Mouse (Mus musculus) heart, adult 11 months (tissue): ENCODE measurements around the gene Coa7.
"Not testable (repeated sequence)": the region's sequence is repeated elsewhere in the genome, so short reads cannot be mapped to it uniquely, and the experiment has no call there.

Experiments used
- DNase-seq: peaks from one replicate; pipeline ENCODE4 v3.0.0; 2022

The Coa7 gene

DNA sequence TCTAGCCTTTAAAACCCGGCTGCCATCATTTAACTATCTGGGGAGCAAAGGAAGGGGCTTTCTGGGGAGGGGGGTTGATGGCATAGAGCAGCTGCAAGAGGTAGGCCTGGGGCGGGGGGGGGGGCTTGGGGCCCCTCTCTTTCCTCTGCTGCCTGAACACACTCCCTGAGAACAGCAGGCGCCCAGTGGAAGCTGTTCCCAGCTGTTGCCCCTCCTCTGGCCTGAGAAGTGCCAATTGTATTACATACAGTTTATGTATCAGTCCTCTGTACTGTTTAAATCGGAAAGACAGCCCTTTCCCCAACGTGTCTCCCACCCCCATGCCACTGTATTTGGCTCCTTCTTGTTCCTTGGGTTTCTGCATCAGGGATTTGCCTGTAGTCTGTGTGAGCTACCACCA, 17.9 kb downstream of the Coa7 start:
- DNase-seq = no peak

- peak; percentile 95 for DNase-seq
Measured at GRCm38 (mm10) chr4:108347111-108347510, 19.2 kb downstream of the Coa7 start.

DNA sequence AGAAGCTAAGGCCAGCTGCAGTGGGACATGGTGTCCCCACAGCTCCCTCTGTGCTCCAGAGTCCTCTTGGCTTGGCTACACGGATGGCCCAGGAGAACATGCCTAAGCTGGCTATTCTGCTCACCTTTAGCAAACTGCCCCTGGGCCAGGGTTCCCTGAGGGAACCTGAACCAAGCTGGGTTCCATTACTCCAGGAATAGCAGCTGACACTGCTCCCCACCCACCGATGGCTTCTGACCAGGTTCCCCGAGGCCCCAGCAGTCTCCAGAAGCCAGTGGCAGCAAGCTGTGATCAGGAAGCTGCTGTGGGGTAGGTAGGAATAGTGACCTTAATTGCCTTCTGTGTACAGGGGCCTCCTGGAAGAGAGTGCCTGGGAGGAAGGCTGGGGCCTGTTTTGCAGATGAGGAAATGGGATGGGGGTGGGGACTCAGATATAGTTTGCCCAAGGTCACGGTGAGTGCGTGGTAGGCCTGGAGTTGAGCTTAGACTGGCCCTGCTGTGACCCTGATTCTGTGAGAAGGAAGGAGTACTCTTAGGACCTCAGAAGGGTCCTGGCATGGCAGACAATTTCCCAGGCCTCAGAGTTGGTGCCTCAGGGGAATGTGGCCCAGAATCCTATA, 20.4 kb downstream of the Coa7 start:
- DNase-seq = peak; percentile 95

DNA sequence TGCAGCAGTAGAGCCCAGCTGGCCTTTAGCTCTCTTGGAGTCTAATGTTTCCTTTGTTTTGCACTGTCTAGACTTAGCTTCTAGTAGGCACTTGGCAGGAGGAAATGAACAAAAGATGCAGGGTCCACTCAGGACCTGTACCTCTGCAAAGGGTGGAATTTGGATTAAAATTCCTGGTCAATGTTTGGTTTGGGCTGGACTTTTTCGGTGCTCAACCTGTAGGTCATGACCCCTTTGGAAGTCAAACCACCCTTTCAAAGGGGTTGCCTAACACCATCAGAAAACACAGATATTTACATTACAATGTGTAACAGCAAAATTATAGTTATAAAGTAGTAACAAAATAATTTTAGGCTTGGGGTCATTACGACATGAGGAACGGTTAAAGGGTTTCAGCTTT, 21.1 kb downstream of the Coa7 start:
- DNase-seq = no peak

GRCm38 (mm10) chr4:108349836-108350547, 22.1 kb downstream of the Coa7 start:
- DNase-seq = no peak

- DNase-seq = peak; percentile 95
Measured at GRCm38 (mm10) chr4:108350819-108351218, 22.9 kb downstream of the Coa7 start.

GRCm38 (mm10) chr4:108353591-108353990, 25.7 kb downstream of the Coa7 start:
- not testable (repeated sequence) for DNase-seq

DNA sequence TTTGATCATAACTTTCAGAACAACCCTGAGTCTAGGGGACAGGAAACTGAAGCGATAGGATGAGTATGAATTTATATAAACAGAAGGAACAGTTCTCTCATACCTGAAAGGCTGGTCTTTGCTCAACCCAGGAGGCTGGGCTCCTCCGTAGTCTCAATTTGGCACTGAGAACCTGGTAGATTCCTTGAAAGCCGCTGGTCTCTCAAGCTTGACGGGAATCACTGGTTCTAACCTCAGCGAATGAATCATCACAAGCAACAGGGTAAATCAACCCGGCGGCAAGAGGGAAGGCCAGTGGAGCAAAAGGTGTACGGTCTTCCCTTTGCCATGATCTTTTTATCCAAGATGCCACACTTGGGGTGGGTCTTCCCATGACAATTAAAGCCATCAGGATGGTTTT, 29.5 kb downstream of the Coa7 start:
- DNase-seq = no peak

DNA sequence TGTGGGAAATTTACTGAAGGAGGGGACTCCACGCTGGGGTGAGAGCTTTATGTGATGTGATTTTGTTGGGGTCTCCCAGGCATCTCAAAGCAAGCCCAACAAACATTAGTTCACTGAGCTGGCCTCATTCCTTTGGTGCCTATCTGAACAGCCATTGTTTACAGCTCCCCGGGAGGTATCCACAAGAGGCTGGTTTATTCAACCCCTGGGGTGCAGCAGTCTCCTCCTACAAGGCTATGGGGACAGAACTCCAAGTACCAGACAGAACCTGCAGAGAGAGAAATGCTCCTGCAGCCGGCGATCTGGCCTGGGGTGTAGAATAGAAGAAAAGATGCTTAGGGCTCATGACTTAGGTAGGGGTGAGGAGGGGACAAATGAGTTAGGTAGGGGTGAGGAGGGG, 30.6 kb downstream of the Coa7 start:
- DNase-seq = no peak

- peak; percentile 93 for DNase-seq
Measured at GRCm38 (mm10) chr4:108360136-108361055, 32.5 kb downstream of the Coa7 start.

GRCm38 (mm10) chr4:108362321-108363261, 34.7 kb downstream of the Coa7 start:
- no peak for DNase-seq

DNA sequence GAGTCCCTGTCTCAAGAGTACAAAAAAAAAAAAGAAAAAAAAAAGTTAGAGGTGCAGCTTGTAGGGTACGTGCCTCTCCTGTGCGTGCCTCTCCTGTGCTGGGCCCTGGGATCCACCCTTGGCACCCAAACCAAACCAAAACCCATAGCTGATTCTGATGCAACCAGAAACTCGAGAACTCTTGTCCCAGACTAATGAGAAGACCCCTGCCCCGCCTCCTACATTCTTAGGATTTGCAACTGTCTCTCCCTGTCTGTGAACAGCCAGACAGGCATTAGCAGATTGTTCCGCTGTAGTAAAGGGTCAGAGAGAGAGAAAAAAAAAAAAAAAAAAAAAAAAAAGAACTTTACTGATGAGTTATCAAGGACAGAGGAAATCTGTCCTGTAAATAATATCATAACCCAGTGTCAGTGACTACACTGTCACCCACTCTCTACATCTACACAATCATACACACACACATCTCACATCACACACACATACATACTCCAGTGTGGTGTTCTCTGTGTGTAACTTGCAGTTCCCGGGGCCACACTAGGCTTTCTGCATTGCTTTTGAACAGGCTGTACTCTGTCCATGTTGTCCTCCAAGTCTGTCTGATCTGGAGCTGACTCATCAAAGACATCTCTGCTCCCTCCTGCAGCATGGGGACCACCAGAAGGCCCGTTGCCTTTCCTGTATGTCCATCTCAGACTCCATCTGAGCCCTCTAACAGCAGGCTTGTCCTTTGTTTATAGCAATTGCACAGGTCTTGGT, 35.6 kb downstream of the Coa7 start:
- DNase-seq = no peak

GRCm38 (mm10) chr4:108364111-108364476, 36.2 kb downstream of the Coa7 start:
- peak; percentile 96 for DNase-seq

DNA sequence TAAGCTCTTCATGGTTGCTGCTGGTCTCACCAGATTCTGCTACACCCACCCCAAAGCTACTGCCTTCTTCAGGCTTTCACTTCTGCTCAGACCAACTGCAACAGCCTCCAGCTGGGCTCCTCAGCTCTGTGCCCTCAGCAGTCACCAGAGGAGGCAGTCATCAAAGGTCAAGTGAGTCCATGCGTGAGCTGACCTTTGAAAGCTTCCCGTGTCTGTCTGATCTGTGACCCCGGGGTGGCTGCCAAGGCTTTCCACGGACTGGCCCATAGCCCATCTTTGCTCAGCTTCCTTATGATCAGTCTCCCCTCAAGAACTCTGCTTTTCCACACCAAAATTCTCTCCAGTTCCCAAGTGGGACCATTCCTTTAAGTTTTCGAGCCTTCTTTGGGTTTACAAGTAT, 41.3 kb downstream of the Coa7 start:
- peak; percentile 92 for DNase-seq

- no peak for DNase-seq
Measured at GRCm38 (mm10) chr4:108370409-108370808, 42.5 kb downstream of the Coa7 start.

DNA sequence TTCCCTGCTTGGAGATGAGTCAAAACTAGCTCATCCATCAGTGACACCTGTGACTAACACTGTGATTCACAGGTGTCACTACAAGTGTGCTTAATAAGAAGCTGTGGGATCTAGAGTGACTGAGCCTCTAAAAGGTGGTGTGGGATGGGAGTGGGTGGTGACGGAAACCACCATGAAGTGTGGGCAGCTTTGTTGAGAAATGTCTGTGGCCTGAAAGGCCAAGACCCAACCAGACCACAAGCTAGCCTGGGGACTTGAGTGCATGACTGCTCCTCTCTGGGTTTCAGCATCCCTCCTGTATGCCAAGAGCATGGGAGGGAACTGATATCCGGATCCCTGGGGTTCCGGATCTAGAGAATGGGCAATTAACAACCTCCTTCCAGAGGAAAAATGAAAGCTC, 43.5 kb downstream of the Coa7 start:
- no peak for DNase-seq

DNA sequence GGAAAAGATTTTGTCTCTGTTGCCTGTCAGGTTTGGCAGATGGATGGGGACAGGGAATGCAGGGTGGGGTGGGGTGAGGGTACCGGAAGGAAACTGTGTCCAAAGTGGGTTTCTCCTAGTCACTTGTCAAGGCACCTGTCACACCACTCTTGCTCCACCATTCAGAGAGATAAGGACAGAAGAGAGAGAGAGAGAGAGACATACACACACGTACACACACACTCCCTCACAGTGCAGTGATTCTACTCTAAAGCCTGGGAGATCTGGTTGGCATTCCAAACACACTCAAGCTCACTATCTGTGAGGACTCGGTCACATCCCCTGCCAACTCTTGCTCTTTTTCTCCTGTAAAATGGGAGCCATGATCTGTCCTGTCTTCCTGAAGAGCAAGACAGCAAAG, 44.2 kb downstream of the Coa7 start:
- no peak for DNase-seq

DNA sequence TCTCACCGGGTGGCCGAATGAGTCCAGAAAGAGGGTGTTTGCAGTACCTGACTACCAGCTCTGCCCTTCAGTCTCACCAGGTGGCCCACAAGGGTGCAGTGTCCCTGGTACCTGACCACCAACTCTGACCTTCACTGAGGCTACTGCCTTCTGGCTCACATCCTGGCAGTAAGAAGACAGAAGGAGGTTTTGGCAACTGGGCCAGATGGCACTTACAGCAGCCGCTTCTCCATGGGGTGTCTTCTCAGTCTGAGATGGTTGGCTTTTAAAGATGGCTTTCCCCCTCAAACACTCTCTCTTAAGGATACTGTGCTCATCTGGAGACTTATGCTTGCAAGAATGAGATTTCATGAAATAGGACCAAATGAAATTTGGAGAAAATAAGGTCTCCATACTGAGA, 51.5 kb downstream of the Coa7 start:
- DNase-seq = no peak

DNA sequence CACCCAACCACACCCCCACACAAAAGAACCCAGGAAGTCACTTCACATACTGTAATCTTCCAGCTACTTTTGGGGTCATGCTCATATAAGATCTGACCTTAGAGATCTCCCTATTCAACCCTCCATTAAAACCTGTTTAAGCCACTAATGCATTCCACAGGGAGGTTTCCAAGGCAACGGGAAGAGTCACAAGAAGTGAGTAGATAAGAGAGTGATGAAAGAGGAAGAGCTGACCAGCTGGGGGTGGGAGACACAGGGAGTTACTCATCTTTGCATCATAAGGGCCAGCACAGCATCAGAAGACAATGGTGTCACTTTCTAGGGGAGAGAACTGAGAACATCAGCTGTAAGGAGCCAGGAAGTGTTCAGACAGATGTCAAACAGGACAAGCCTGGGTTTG, 52.2 kb downstream of the Coa7 start:
- DNase-seq = no peak

DNA sequence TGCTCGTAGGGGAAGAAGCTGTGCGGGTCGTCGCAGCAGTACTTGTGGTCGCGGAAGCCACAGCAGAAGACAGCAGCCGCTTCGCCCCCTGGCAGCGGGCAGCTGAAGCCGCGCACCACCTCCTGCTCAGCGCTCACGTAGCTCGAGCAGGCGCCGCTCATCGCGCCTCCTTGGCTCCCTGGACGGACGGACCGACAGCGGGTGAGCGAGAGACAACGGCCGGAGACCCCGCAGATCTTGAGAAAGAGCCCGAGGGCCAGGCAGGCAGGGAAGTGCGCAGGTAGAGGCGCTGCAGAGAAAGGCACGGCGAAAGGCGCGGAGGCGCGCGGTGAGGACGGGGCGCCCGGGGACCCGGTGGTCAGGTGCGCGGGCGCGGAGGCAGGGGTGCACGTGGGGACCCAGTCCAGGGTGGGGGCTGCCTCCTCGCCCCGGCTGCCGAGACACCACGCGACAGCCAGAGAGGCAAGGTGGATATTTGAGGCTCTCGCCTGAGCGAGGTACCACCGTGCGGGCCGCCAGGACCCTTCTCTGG, 55.3 kb downstream of the Coa7 start, which contains the start of gene Shisal2a:
Shisal2a (minus strand) TSS at position 167 of the 532 bp plus-strand sequence.
- DNase-seq = no peak

GRCm38 (mm10) chr4:108386087-108386486, 58.1 kb downstream of the Coa7 start:
- DNase-seq = peak; percentile 91
